Mouse (Mus musculus): Measurements from ENCODE around the gene Pp2d1. TPM values are rescaled to one million over a fixed set of nuclear protein-coding genes. Genes with fewer than 3 reads are reported as not detected.
"Not testable (repeated sequence)": the region's sequence is repeated elsewhere in the genome, so short reads cannot be mapped to it uniquely, and the experiment has no call there.

Gene Pp2d1
- total RNA-seq, 1 experiment, result 0.31 TPM

DNA sequence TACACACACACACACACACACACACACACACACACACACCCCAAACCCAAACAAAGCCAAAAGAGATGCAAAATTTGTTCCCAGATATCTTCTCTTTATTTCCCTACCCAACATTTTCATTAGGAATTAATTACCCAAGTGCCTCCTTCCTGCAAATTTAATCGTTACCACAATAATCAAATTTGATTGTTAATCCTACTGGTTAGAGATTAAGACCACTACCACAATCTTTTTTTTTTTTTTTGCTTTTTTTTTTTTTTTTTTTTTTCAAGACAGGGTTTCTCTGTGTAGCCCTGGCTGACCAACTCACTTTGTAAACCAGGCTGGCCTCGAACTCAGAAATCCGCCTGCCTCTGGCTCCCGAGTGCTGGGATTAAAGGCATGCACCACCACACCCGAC is 31.7 kb upstream of the Pp2d1 start:
- H3K4me1 ChIP-seq (ENCODE audit: control insufficient read depth in 2 of 2, insufficient read depth in 2 of 2, low read length in 2 of 2, poor library complexity in 1 of 2), result peaks cover 12 to 29% of the 10 kb centered on the region in 2 experiments
- H3K36me3 ChIP-seq (ENCODE audit: control insufficient read depth, insufficient read depth, low read length, poor library complexity, severe bottlenecking); H3K9me3 ChIP-seq (ENCODE audit: control insufficient read depth, insufficient read depth, low read depth, low read length); H3K4me3 ChIP-seq (ENCODE audit: insufficient read depth in 1 of 2, low read depth in 1 of 2, low read length in 2 of 2, poor library complexity in 1 of 2, severe bottlenecking in 1 of 2); DNase-seq (ENCODE audit: low read depth, low spot score); in situ Hi-C loops (cut with MboI; ENCODE audit: low sequenced_read_pairs in 2 of 2, unreplicated experiment in 2 of 2): not testable (repeated sequence)
- TF ChIP-seq ZNF384 (IDR thresholded peaks at IDR 0.05; ENCODE audit: low read depth, low read length), result peak; percentile 85
- H3K27ac ChIP-seq (ENCODE audit: insufficient read depth, low read depth, low read length, poor library complexity, severe bottlenecking), result peak overlapping the region; percentile 89; the same call in 1 of the 2 replicates
- peak overlapping the region; percentile 10; the same call in 1 of the 2 replicates for H3K9ac ChIP-seq (ENCODE audit: insufficient read depth, low read depth, low read length, poor library complexity, severe bottlenecking)

- H3K4me3 ChIP-seq (ENCODE audit: insufficient read depth in 1 of 2, low read depth in 1 of 2, low read length in 2 of 2, poor library complexity in 1 of 2, severe bottlenecking in 1 of 2), result peak overlapping the region; percentile 0 to 8; a peak in 2 of 4 replicates
- peaks cover 12 to 31% of the 10 kb centered on the region in 2 experiments for H3K4me1 ChIP-seq (ENCODE audit: control insufficient read depth in 2 of 2, insufficient read depth in 2 of 2, low read length in 2 of 2, poor library complexity in 1 of 2)
- H3K27ac ChIP-seq (ENCODE audit: insufficient read depth, low read depth, low read length, poor library complexity, severe bottlenecking), result peak overlapping the region; percentile 89; the same call in 1 of the 2 replicates
- DNase-seq (ENCODE audit: low read depth, low spot score), result no peak
- in situ Hi-C loops (cut with MboI; ENCODE audit: low sequenced_read_pairs in 2 of 2, unreplicated experiment in 2 of 2), result no loop called here
- H3K9ac ChIP-seq (ENCODE audit: insufficient read depth, low read depth, low read length, poor library complexity, severe bottlenecking), result peak overlapping the region; percentile 10; the same call in 1 of the 2 replicates
- no peaks in the 10 kb centered on the region for H3K9me3 ChIP-seq (ENCODE audit: control insufficient read depth, insufficient read depth, low read depth, low read length)
- H3K36me3 ChIP-seq (ENCODE audit: control insufficient read depth, insufficient read depth, low read length, poor library complexity, severe bottlenecking), result no peaks in the 10 kb centered on the region
- no peak for TF ChIP-seq MAFK (IDR thresholded peaks at IDR 0.05; ENCODE audit: insufficient read depth, low read depth, low read length)
- TF ChIP-seq CHD2 (IDR thresholded peaks at IDR 0.05; ENCODE audit: low read depth, low read length), result no peak
- no peak for TF ChIP-seq ZC3H11A (IDR thresholded peaks at IDR 0.05; ENCODE audit: borderline replicate concordance, low read depth, low read length)
- TF ChIP-seq HCFC1 (IDR thresholded peaks at IDR 0.05; ENCODE audit: borderline replicate concordance, insufficient read depth, low read length), result no peak
- no peak for TF ChIP-seq ZNF384 (IDR thresholded peaks at IDR 0.05; ENCODE audit: low read depth, low read length)
These were observed 31.2 kb upstream of the Pp2d1 start for GRCm38 (mm10) chr17:53570361-53570875.

- H3K36me3 ChIP-seq (ENCODE audit: control insufficient read depth, insufficient read depth, low read length, poor library complexity, severe bottlenecking), result no peaks in the 10 kb centered on the region
- DNase-seq (ENCODE audit: low read depth, low spot score), result no peak
- peak overlapping the region; percentile 26; the same call in 1 of the 2 replicates for H3K9ac ChIP-seq (ENCODE audit: insufficient read depth, low read depth, low read length, poor library complexity, severe bottlenecking)
- H3K27ac ChIP-seq (ENCODE audit: insufficient read depth, low read depth, low read length, poor library complexity, severe bottlenecking), result peak overlapping the region; percentile 89
- H3K4me1 ChIP-seq (ENCODE audit: control insufficient read depth in 2 of 2, insufficient read depth in 2 of 2, low read length in 2 of 2, poor library complexity in 1 of 2), result peaks cover 12 to 31% of the 10 kb centered on the region in 2 experiments
- peak; percentile 21; the same call in 1 of the 2 replicates for TF ChIP-seq ZNF384 (IDR thresholded peaks at IDR 0.05; ENCODE audit: low read depth, low read length)
- TF ChIP-seq CHD2 (IDR thresholded peaks at IDR 0.05; ENCODE audit: low read depth, low read length), result no peak
- no peaks in the 10 kb centered on the region for H3K9me3 ChIP-seq (ENCODE audit: control insufficient read depth, insufficient read depth, low read depth, low read length)
- peak overlapping the region in 1 of 2 experiments; percentile 27; a peak in 1 of 4 replicates for H3K4me3 ChIP-seq (ENCODE audit: insufficient read depth in 1 of 2, low read depth in 1 of 2, low read length in 2 of 2, poor library complexity in 1 of 2, severe bottlenecking in 1 of 2)
- in situ Hi-C loops (cut with MboI; ENCODE audit: low sequenced_read_pairs in 2 of 2, unreplicated experiment in 2 of 2), result no loop called here
These were observed 30.6 kb upstream of the Pp2d1 start for GRCm38 (mm10) chr17:53569829-53570228.

DNA sequence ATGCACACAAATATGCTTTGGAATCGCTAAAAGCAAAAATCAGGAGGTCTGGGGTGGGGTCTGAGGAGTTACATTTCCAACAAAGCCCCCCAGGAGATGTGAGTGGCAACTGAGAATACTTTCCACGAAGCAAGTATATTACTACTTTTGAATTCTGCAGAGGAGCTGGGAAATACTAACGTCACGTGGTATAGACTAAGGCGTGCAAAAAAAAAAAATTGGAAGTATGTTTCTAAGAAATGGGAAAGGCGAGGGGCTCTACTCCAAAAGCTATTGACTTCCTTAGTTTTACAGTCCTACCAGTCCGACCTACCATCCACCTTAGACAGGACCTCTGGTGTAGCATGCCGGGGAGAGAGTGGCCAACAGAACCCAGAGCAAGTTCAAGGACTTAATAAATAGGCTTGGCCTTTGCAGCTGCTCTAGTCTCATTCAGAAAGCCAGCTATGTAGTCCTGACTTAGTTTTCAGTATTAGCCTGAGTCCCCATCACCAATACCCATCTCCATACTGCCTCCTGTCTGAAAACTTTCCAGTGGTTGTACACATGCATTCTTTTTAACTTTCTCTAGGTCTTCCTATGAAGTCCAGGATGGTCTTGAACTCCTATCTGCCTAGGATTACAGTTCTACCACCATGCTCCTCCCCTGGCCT is 29.6 kb upstream of the Pp2d1 start:
- Histone ChIP-seq H3K4me3 (ENCODE audit: insufficient read depth in 1 of 2, low read depth in 1 of 2, low read length in 2 of 2, poor library complexity in 1 of 2, severe bottlenecking in 1 of 2) (peak overlapping the region; percentile 81 to 99), H3K27ac (ENCODE audit: insufficient read depth, low read depth, low read length, poor library complexity, severe bottlenecking) (peak overlapping the region; percentile 89; the same call in 1 of the 2 replicates), H3K9me3 (ENCODE audit: control insufficient read depth, insufficient read depth, low read depth, low read length) (no peaks in the 10 kb centered on the region), H3K9ac (ENCODE audit: insufficient read depth, low read depth, low read length, poor library complexity, severe bottlenecking) (peak overlapping the region; percentile 29; the same call in 1 of the 2 replicates), H3K36me3 (ENCODE audit: control insufficient read depth, insufficient read depth, low read length, poor library complexity, severe bottlenecking) (no peaks in the 10 kb centered on the region), H3K4me1 (ENCODE audit: control insufficient read depth in 2 of 2, insufficient read depth in 2 of 2, low read length in 2 of 2, poor library complexity in 1 of 2) (peaks cover 12 to 31% of the 10 kb centered on the region in 2 experiments)
- DNase-seq (ENCODE audit: low read depth, low spot score), result no peak
- TF ChIP-seq MAFK (IDR thresholded peaks at IDR 0.05; ENCODE audit: insufficient read depth, low read depth, low read length) (no peak), ZC3H11A (IDR thresholded peaks at IDR 0.05; ENCODE audit: borderline replicate concordance, low read depth, low read length) (no peak), CHD2 (IDR thresholded peaks at IDR 0.05; ENCODE audit: low read depth, low read length) (no peak), HCFC1 (IDR thresholded peaks at IDR 0.05; ENCODE audit: borderline replicate concordance, insufficient read depth, low read length) (no peak)
- in situ Hi-C loops (cut with MboI; ENCODE audit: low sequenced_read_pairs in 2 of 2, unreplicated experiment in 2 of 2), result no loop called here

All from ES-E14 (cell line).